Mouse (Mus musculus): Measurements from ENCODE around the gene Dapk1.

DNA sequence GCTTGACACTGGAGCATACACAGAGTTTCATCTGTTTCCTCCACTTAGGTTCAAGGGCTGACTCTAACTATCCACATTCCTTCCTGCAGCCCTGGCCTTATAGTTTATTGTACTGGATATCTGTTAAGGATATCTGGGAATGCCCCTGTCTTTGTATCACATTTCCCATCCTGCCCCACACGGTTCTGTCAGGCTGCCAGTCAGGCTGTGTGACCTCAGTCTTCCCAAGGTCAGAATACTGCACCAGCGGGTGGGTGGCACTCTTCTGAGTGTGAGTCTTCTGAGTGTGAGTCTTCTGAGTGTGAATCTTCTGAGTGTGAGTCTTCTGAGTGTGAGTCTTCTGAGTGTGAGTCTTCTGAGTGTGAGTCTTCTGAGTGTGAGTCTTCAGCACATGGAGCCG is 48.4 kb upstream of the Dapk1 start:
- TF ChIP-seq MYOD1 (IDR thresholded peaks at IDR 0.05; ENCODE audit: control insufficient read depth in 1 of 3, insufficient read length in 2 of 3, low read depth in 2 of 3) = no peak
- no peak for TF ChIP-seq POLR2A (IDR thresholded peaks at IDR 0.05; ENCODE audit: insufficient read length, low read depth)
- no peak for TF ChIP-seq E2F4 (IDR thresholded peaks at IDR 0.05; ENCODE audit: insufficient read depth)
- TF ChIP-seq USF1 (IDR thresholded peaks at IDR 0.05; ENCODE audit: low read depth) = no peak
- no peak for TF ChIP-seq TCF12 (IDR thresholded peaks at IDR 0.05; ENCODE audit: insufficient read depth, poor library complexity, severe bottlenecking)
- no peak for TF ChIP-seq MYOG (IDR thresholded peaks at IDR 0.05; ENCODE audit: control insufficient read depth in 1 of 3, insufficient read depth in 1 of 3, insufficient read length in 2 of 3, low read depth in 2 of 3)
- TF ChIP-seq SRF (IDR thresholded peaks at IDR 0.05; ENCODE audit: control insufficient read depth, insufficient read length, low read depth) = no peak
- TF ChIP-seq CEBPB (IDR thresholded peaks at IDR 0.05; ENCODE audit: insufficient read depth, poor library complexity, severe bottlenecking) = no peak
- TF ChIP-seq MAX (IDR thresholded peaks at IDR 0.05; ENCODE audit: low read depth) = no peak
- no peak for TF ChIP-seq POLR2AphosphoS2 (IDR thresholded peaks at IDR 0.05; ENCODE audit: insufficient read length, low read depth)
- no peak for TF ChIP-seq TCF3 (IDR thresholded peaks at IDR 0.05; ENCODE audit: insufficient read length, low read depth)
